Mouse (Mus musculus) cortical plate, adult 2 months (tissue): ENCODE measurements at regions not wholly inside any gene's neighbourhood (a gene's known extent, or its start where the extent isn't known, plus 50 kb on each side); places are given as distances from the start of the nearest gene placed in this dataset.

ENCODE experiments used
- H3K27ac ChIP-seq: fragments of 200-500 bp; 2 replicates; pipeline ENCODE4 v1.5.1; 2012; ENCODE audit warnings: low read length, control low read depth, inconsistent platforms; ENCODE audit not compliant: insufficient read depth
- H3K4me1 ChIP-seq: fragments of 200-500 bp; 2 replicates; pipeline ENCODE4 v1.6.1; 2011; ENCODE audit warnings: low read length; ENCODE audit not compliant: control insufficient read depth, insufficient read depth
- H3K4me3 ChIP-seq: fragments of 200-500 bp; 2 replicates; pipeline ENCODE4 v1.5.1; 2011; ENCODE audit warnings: mild to moderate bottlenecking, low read length, control low read depth; ENCODE audit not compliant: insufficient read depth
- CTCF ChIP-seq: fragments of 200-500 bp; IDR thresholded peaks from 2 replicates; pipeline ENCODE4 v1.5.1; 2011; ENCODE audit warnings: mild to moderate bottlenecking, control low read depth, low read length; ENCODE audit not compliant: insufficient read depth; ENCODE audit errors: extremely low read depth
- POLR2A ChIP-seq: fragments of 200-500 bp; IDR thresholded peaks from 2 replicates; pipeline ENCODE4 v1.6.1; 2011; ENCODE audit warnings: mild to moderate bottlenecking, low read length, control low read depth; ENCODE audit not compliant: insufficient read depth; ENCODE audit errors: extremely low read depth

DNA sequence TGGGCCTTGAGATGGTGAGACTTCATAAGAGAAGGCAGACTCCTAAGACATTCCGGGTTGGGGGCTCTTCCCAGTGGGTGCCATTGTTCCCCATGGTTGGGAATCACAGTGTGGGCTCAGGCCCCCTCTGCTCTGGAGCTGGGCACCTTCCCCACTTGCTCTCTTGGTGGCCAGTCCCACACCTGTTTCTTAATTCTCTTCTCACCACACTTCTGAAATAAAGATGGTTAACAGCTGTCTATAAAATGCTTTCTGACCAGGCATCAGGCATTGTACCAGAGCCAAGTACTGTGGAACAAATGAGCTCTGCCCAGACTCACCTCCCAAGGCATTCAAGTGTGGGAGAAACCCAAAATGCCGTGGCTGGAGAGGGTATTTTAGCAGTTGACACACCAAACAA lies 88.8 kb upstream of the Bcl6 start:
- no peak overlapping the region for H3K4me3 ChIP-seq
- no peak overlapping the region for H3K27ac ChIP-seq
- TF ChIP-seq POLR2A (no peak), CTCF (no peak)
- H3K4me1 ChIP-seq = no peaks in the 10 kb centered on the region

- TF ChIP-seq POLR2A (no peak), CTCF (no peak)
Measured at GRCm38 (mm10) chr16:24076799-24077136, 88.1 kb upstream of the Bcl6 start.

GRCm38 (mm10) chr16:24076109-24076798 lies 87.6 kb upstream of the Bcl6 start:
- H3K4me1 ChIP-seq = no peaks in the 10 kb centered on the region
- H3K4me3 ChIP-seq = no peak overlapping the region
- TF ChIP-seq CTCF (no peak), POLR2A (no peak)
- H3K27ac ChIP-seq = no peak overlapping the region

More at GRCm38 (mm10) chr16:24076799-24077136, 88.1 kb upstream of the Bcl6 start:
- H3K4me1 ChIP-seq = no peaks in the 10 kb centered on the region
- H3K4me3 ChIP-seq = no peak overlapping the region
- H3K27ac ChIP-seq = no peak overlapping the region

DNA sequence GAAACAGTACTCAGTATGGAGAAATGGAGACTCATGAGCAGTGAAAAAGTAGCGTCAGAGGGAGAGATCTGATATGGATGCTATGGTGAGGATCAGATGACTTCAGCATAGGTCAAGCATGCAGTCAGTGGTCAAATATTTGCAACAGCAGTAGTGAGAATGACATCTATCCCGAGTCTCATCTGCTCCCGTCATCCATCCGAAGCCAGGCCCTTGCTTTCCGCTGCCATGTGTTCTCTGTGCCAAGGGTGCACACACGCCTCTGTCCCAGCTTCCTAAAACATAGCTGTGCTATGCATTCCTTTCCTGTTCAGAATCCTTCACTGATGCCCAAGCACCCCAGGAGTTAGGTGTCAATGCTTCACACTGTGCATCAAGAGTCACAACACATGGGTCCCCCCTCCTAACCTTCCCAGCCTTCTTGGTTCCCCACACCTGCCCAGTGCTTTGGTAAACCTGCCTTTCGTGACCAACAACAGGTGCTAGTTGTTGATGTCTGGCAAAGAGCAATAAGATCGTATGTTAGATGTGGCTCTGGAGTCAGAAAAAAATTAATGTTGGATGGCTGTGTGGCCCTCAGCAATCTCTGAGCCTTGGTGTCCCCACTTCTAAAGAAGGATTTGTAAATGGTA lies 85.1 kb upstream of the Bcl6 start:
- Histone ChIP-seq H3K27ac (no peak overlapping the region), H3K4me1 (no peaks in the 10 kb centered on the region), H3K4me3 (no peak overlapping the region)
- TF ChIP-seq POLR2A = no peak

- Histone ChIP-seq H3K4me1 (no peaks in the 10 kb centered on the region), H3K27ac (no peak overlapping the region), H3K4me3 (no peak overlapping the region)
- TF ChIP-seq CTCF = no peak
- no peak for TF ChIP-seq POLR2A
Measured at GRCm38 (mm10) chr16:24073065-24073464, 84.4 kb upstream of the Bcl6 start.

GRCm38 (mm10) chr16:24069411-24069810 lies 80.8 kb upstream of the Bcl6 start:
- H3K4me3 ChIP-seq = no peak overlapping the region

DNA sequence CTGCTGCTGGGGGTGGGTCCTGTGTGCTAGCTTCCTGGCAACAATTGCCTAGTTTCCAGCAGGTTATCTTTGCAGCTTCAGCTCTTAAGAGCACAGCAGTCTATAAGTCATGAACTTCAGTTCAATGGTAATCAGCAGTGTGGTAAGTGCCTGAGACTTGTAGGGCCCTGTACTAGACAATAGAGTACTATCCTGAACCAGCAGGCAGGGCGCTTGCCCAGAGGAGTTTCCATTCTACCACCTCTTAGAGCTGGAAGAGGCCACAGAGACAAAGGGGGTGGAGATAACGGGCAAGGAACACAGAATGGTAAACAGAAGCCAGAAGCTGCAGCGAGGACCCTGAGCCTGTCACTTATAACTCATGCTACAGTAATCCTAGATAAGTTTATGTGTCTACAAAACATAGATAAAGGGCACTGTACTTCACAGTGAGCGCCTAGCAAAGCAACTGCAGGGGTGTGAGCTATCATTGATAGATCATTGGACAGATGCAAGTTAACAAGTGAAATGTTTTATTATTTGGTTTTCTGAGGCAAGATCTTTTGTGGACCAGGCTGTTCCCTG lies 79.7 kb upstream of the Bcl6 start:
- Histone ChIP-seq H3K4me3 (no peak overlapping the region), H3K27ac (no peak overlapping the region), H3K4me1 (no peaks in the 10 kb centered on the region)
- TF ChIP-seq CTCF (no peak), POLR2A (no peak)

More at GRCm38 (mm10) chr16:24069411-24069810, 80.8 kb upstream of the Bcl6 start:
- TF ChIP-seq CTCF (no peak), POLR2A (no peak)
- H3K4me1 ChIP-seq = no peaks in the 10 kb centered on the region
- H3K27ac ChIP-seq = no peak overlapping the region

DNA sequence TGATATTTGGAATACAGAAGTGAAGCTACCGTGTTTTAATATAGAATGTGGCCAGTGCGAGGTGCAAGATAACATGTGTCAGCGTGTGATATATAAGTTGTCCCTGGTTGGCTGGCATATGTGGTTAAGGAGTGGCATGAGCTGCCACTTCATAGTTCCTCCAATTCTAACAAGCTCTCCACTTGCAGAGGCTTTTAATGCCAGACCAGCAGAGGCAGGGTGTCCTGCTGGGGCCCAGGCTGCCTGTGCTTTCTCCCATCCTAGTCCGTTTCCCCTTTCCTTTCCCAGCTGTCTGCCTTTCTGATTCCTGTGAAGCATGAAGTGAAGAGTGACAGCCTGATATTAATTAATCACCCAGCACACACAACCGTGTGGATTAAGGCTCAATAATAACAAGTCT lies 73.7 kb upstream of the Bcl6 start:
- no peak overlapping the region for H3K4me3 ChIP-seq

DNA sequence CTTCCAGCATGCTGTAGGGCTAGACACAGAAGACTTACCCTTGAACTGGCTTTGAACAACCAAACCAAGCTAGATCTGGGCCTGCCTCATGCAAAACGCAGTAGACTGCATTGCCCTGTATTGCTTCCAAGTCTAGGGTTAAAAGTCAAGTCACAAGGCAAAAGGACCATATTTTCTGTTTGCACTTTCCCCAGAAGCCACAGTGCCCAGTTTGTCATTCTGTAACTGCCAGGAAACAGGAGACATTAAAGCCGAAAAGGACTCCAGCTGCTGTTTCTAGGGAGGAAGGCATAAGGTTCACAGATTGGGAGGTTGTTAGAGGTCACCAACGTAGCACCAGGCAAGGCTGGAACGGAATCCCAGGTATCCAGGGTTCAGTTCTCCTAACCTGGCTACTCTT lies 72.8 kb upstream of the Bcl6 start:
- Histone ChIP-seq H3K4me3 (no peak overlapping the region), H3K4me1 (no peaks in the 10 kb centered on the region), H3K27ac (no peak overlapping the region)
- no peak for TF ChIP-seq CTCF
- TF ChIP-seq POLR2A = no peak

More for the DNA sequence above, 73.7 kb upstream of the Bcl6 start:
- no peaks in the 10 kb centered on the region for H3K4me1 ChIP-seq
- H3K27ac ChIP-seq = no peak overlapping the region
- no peak for TF ChIP-seq POLR2A
- TF ChIP-seq CTCF = no peak

GRCm38 (mm10) chr16:24059090-24059600 lies 70.5 kb upstream of the Bcl6 start:
- H3K27ac ChIP-seq = no peak overlapping the region
- no peaks in the 10 kb centered on the region for H3K4me1 ChIP-seq
- no peak for TF ChIP-seq CTCF
- TF ChIP-seq POLR2A = no peak
- no peak overlapping the region for H3K4me3 ChIP-seq
